Mouse (Mus musculus) MEL (cell line): ENCODE measurements around the gene Spop. TPM values are rescaled to one million over a fixed set of nuclear protein-coding genes. Genes with fewer than 3 reads are reported as not detected.

Experiments used
- DNase-seq: peaks from one replicate; pipeline ENCODE4 v3.0.0; 2011; ENCODE audit warnings: low read depth, low spot score
- H3K27ac ChIP-seq: 2 replicates; pipeline ENCODE4 v1.5.1; 2012; ENCODE audit warnings: low read depth, mild to moderate bottlenecking, control low read depth, low read length, moderate library complexity; ENCODE audit not compliant: control insufficient read depth
- H3K27me3 ChIP-seq, 2 experiments: fragments of 150-350 bp in 1 of 2; sonication (generic) in 1 of 2; 2 replicates each; pipeline ENCODE4 v1.6.1; 2012; ENCODE audit warnings: low read length in 2 of 2, mild to moderate bottlenecking in 2 of 2, improper control_type of control experiment in 1 of 2, moderate library complexity in 1 of 2; ENCODE audit not compliant: insufficient read depth in 2 of 2, control insufficient read depth in 1 of 2
- H3K36me3 ChIP-seq, 2 experiments: 2 replicates each; pipeline ENCODE4 v1.6.1; 2012 to 2014; ENCODE audit warnings: low read length in 2 of 2, improper control_type of control experiment in 1 of 2, inconsistent platforms in 1 of 2, mild to moderate bottlenecking in 1 of 2; ENCODE audit not compliant: insufficient read depth in 2 of 2, control insufficient read depth in 1 of 2
- H3K4me1 ChIP-seq, 2 experiments: fragments of 150-350 bp in 1 of 2; sonication (generic) in 1 of 2; 2 replicates each; pipeline ENCODE4 v1.6.1; 2012; ENCODE audit warnings: low read length in 2 of 2, improper control_type of control experiment in 1 of 2, mild to moderate bottlenecking in 1 of 2; ENCODE audit not compliant: insufficient read depth in 2 of 2, control insufficient read depth in 1 of 2
- H3K4me3 ChIP-seq, 2 experiments: fragments of 150-350 bp in 1 of 2; sonication (generic) in 1 of 2; 2 replicates each; pipeline ENCODE4 v1.5.1; 2012; ENCODE audit warnings: low read depth in 2 of 2, low read length in 2 of 2, mild to moderate bottlenecking in 2 of 2, moderate library complexity in 2 of 2, control low read depth in 1 of 2, improper control_type of control experiment in 1 of 2; ENCODE audit not compliant: control insufficient read depth in 1 of 2, insufficient read depth in 1 of 2
- H3K79me2 ChIP-seq: 2 replicates; pipeline ENCODE4 v1.6.1; 2012; ENCODE audit warnings: mild to moderate bottlenecking, low read length, moderate library complexity; ENCODE audit not compliant: control insufficient read depth, poor library complexity, insufficient read depth
- H3K9ac ChIP-seq: 2 replicates; pipeline ENCODE4 v1.6.1; 2012; ENCODE audit warnings: low read depth, mild to moderate bottlenecking, control low read depth, low read length, moderate library complexity; ENCODE audit not compliant: control insufficient read depth, poor library complexity, severe bottlenecking
- H3K9me3 ChIP-seq: fragments of 150-350 bp; sonication (generic); replicated peaks from 2 replicates; pipeline ENCODE4 v1.6.1; 2012; ENCODE audit warnings: mild to moderate bottlenecking, low read length, improper control_type of control experiment, moderate library complexity; ENCODE audit not compliant: insufficient read depth
- CHD2 ChIP-seq: IDR thresholded peaks from 2 replicates; pipeline ENCODE4 v1.6.1; 2011; ENCODE audit warnings: low read length, improper control_type of control experiment
- CTCF ChIP-seq, 3 experiments: IDR thresholded peaks in 2 of 3; conservative IDR thresholded peaks in 1 of 3; 2 replicates each; pipeline ENCODE4 v1.5.1; 2011 to 2012; ENCODE audit warnings: low read length in 3 of 3, low read depth in 2 of 3, mild to moderate bottlenecking in 2 of 3, improper control_type of control experiment in 1 of 3, inconsistent platforms in 1 of 3, mixed read lengths in 1 of 3, moderate library complexity in 1 of 3; ENCODE audit not compliant: control insufficient read depth in 1 of 3, insufficient read depth in 1 of 3, poor library complexity in 1 of 3, severe bottlenecking in 1 of 3
- E2F4 ChIP-seq: IDR thresholded peaks from 2 replicates; pipeline ENCODE4 v1.6.1; 2011; ENCODE audit warnings: low read depth, low read length, improper control_type of control experiment, borderline replicate concordance
- GATA1 ChIP-seq: IDR thresholded peaks from 2 replicates; pipeline ENCODE4 v1.6.1; 2011; ENCODE audit warnings: low read depth, low read length, improper control_type of control experiment
- HCFC1 ChIP-seq: IDR thresholded peaks from 2 replicates; pipeline ENCODE4 v1.6.1; 2012; ENCODE audit warnings: low read depth, mild to moderate bottlenecking, inconsistent platforms, low read length, improper control_type of control experiment, moderate library complexity
- KAT2A ChIP-seq: conservative IDR thresholded peaks from 2 replicates; pipeline ENCODE4 v1.6.1; 2012; ENCODE audit warnings: low read depth, low read length, improper control_type of control experiment, inconsistent platforms
- MAX ChIP-seq: IDR thresholded peaks from 2 replicates; pipeline ENCODE4 v1.6.1; 2011; ENCODE audit warnings: low read length, improper control_type of control experiment
- MAZ ChIP-seq: IDR thresholded peaks from 2 replicates; pipeline ENCODE4 v1.6.1; 2012; ENCODE audit warnings: low read depth, mild to moderate bottlenecking, inconsistent platforms, low read length, improper control_type of control experiment
- MXI1 ChIP-seq: IDR thresholded peaks from 2 replicates; pipeline ENCODE4 v1.6.1; 2011; ENCODE audit warnings: mild to moderate bottlenecking, low read depth, low read length, improper control_type of control experiment
- MYB ChIP-seq: IDR thresholded peaks from 2 replicates; pipeline ENCODE4 v1.6.1; 2011; ENCODE audit warnings: mild to moderate bottlenecking, low read depth, low read length, improper control_type of control experiment
- MYC ChIP-seq: IDR thresholded peaks from 2 replicates; pipeline ENCODE4 v1.6.1; 2011; ENCODE audit warnings: low read depth, mild to moderate bottlenecking, low read length, improper control_type of control experiment, moderate library complexity
- NELFE ChIP-seq: IDR thresholded peaks from 2 replicates; pipeline ENCODE4 v1.6.1; 2011; ENCODE audit warnings: low read depth, low read length, improper control_type of control experiment
- POLR2A ChIP-seq, 2 experiments: IDR thresholded peaks; 2 replicates each; pipeline ENCODE4 v1.6.1; 2011 to 2012; ENCODE audit warnings: low read length in 2 of 2, mild to moderate bottlenecking in 2 of 2, control low read depth in 1 of 2, improper control_type of control experiment in 1 of 2, low read depth in 1 of 2, moderate library complexity in 1 of 2; ENCODE audit not compliant: control insufficient read depth in 1 of 2, insufficient read depth in 1 of 2, poor library complexity in 1 of 2
- POLR2AphosphoS5 ChIP-seq: IDR thresholded peaks from 2 replicates; pipeline ENCODE4 v1.6.1; 2012; ENCODE audit warnings: low read depth, borderline replicate concordance, mild to moderate bottlenecking, inconsistent platforms, low read length, moderate library complexity, mixed read lengths
- RAD21 ChIP-seq: IDR thresholded peaks from 2 replicates; pipeline ENCODE4 v1.6.1; 2011; ENCODE audit warnings: mild to moderate bottlenecking, low read depth, low read length, improper control_type of control experiment
- RCOR1 ChIP-seq: IDR thresholded peaks from 2 replicates; pipeline ENCODE4 v1.6.1; 2012; ENCODE audit warnings: low read depth, mild to moderate bottlenecking, inconsistent platforms, low read length, improper control_type of control experiment
- SIN3A ChIP-seq: IDR thresholded peaks from 2 replicates; pipeline ENCODE4 v1.6.1; 2012; ENCODE audit warnings: low read length, improper control_type of control experiment, inconsistent platforms
- SMC3 ChIP-seq: IDR thresholded peaks from 2 replicates; pipeline ENCODE4 v1.6.1; 2011; ENCODE audit warnings: low read depth, low read length, improper control_type of control experiment
- TAL1 ChIP-seq: IDR thresholded peaks from 2 replicates; pipeline ENCODE4 v1.6.1; 2012; ENCODE audit warnings: mild to moderate bottlenecking, inconsistent platforms, low read length, moderate library complexity, mixed read lengths
- TBP ChIP-seq: IDR thresholded peaks from 2 replicates; pipeline ENCODE4 v1.8.0; 2011; ENCODE audit warnings: low read depth, low read length, improper control_type of control experiment
- TCF12 ChIP-seq: IDR thresholded peaks from 2 replicates; pipeline ENCODE4 v1.6.1; 2014; ENCODE audit warnings: low read depth, mild to moderate bottlenecking, inconsistent platforms, low read length, improper control_type of control experiment, moderate library complexity
- UBTF ChIP-seq: IDR thresholded peaks from 2 replicates; pipeline ENCODE4 v1.6.1; 2012; ENCODE audit warnings: low read depth, mild to moderate bottlenecking, inconsistent platforms, low read length, improper control_type of control experiment, moderate library complexity, borderline replicate concordance; ENCODE audit not compliant: insufficient read depth
- USF1 ChIP-seq: IDR thresholded peaks from 2 replicates; pipeline ENCODE4 v1.6.1; 2014; ENCODE audit warnings: low read depth, mild to moderate bottlenecking, inconsistent platforms, low read length, improper control_type of control experiment, moderate library complexity
- ZKSCAN1 ChIP-seq: IDR thresholded peaks from 2 replicates; pipeline ENCODE4 v1.6.1; 2012; ENCODE audit warnings: low read depth, mild to moderate bottlenecking, inconsistent platforms, low read length, improper control_type of control experiment, moderate library complexity
- ZMIZ1 ChIP-seq: IDR thresholded peaks from 2 replicates; pipeline ENCODE4 v1.6.1; 2012; ENCODE audit warnings: low read depth, mild to moderate bottlenecking, inconsistent platforms, low read length, improper control_type of control experiment, moderate library complexity
- ZNF384 ChIP-seq: IDR thresholded peaks from 2 replicates; pipeline ENCODE4 v1.6.1; 2012; ENCODE audit warnings: low read depth, mild to moderate bottlenecking, inconsistent platforms, low read length, improper control_type of control experiment
- polyA plus RNA-seq, 2 experiments: library from polyadenylated mRNA; stranded (reverse) in 1 of 2; unstranded in 1 of 2; fragments of >175 nt in 1 of 2; fragments of >200 nt in 1 of 2; gene quantifications; 2 replicates each; pipeline versions ENCODE4 v1.2.1 to v1.2.4; 2012; ENCODE audit warnings: low replicate concordance in 2 of 2, low read depth in 1 of 2; ENCODE audit not compliant: insufficient read length in 2 of 2, insufficient read depth in 1 of 2, missing spikeins in 1 of 2
- total RNA-seq: library from RNA; depleted of rRNA; stranded (reverse); fragments of 300-350 nt; gene quantifications from 2 replicates; pipeline ENCODE4 v1.2.3, GENCODE M21; 2012

Spop gene
- total and polyA plus RNA-seq, 3 experiments = 41.5 to 84.0 TPM; not detected in 1

GRCm38 (mm10) chr11:95420880-95421435, 7.1 kb downstream of the Spop start:
- H3K4me1 ChIP-seq = peaks cover 6 to 10% of the 10 kb centered on the region in 2 experiments
- H3K9me3 ChIP-seq = no peaks in the 10 kb centered on the region
- H3K9ac ChIP-seq = no peak overlapping the region
- no peak overlapping the region for H3K27ac ChIP-seq
- H3K79me2 ChIP-seq = peaks cover 37% of the 10 kb centered on the region
- H3K4me3 ChIP-seq = no peak overlapping the region
- DNase-seq = no peak
- TF ChIP-seq ZNF384 (peak; percentile 81), ZKSCAN1 (no peak), TBP (no peak), HCFC1 (no peak), MAX (0 out of 2 replicates have a peak, but pooled peaks have one; percentile 18), ZMIZ1 (no peak)
- peaks cover 16 to 22% of the 10 kb centered on the region in 2 experiments for H3K36me3 ChIP-seq
- H3K27me3 ChIP-seq = no peaks in the 10 kb centered on the region

GRCm38 (mm10) chr11:95423505-95423904, 9.6 kb downstream of the Spop start:
- no peak overlapping the region for H3K9ac ChIP-seq
- H3K4me3 ChIP-seq = no peak overlapping the region
- H3K36me3 ChIP-seq = peaks cover 8 to 16% of the 10 kb centered on the region in 2 experiments
- no peaks in the 10 kb centered on the region for H3K27me3 ChIP-seq
- H3K9me3 ChIP-seq = no peaks in the 10 kb centered on the region
- no peaks in the 10 kb centered on the region; a peak in 1 of 4 replicates for H3K4me1 ChIP-seq
- peaks cover 31% of the 10 kb centered on the region for H3K79me2 ChIP-seq
- no peak overlapping the region for H3K27ac ChIP-seq
- DNase-seq = peak; percentile 57
- TF ChIP-seq USF1 (0 out of 2 replicates have a peak, but pooled peaks have one; percentile 5), MAZ (no peak), SMC3 (peak; percentile 40), TCF12 (no peak), RAD21 (peak; percentile 25), CTCF (IDR thresholded peaks at IDR 0.05 in 2 of 3, conservative IDR thresholded peaks at IDR 0.05 in 1 of 3; ENCODE audit: control insufficient read depth in 1 of 3, insufficient read depth in 1 of 3, low read depth in 2 of 3, low read length in 3 of 3, poor library complexity in 1 of 3, severe bottlenecking in 1 of 3) (peak; percentile 33 to 69 (median 60)), ZKSCAN1 (no peak)
- TF ChIP-seq, all 39 proteins: peak for 4

GRCm38 (mm10) chr11:95431344-95431743, 17.5 kb downstream of the Spop start:
- Histone ChIP-seq H3K36me3 (peaks cover 5 to 31% of the 10 kb centered on the region in 2 experiments), H3K27ac (no peak overlapping the region), H3K4me1 (peaks cover 13 to 14% of the 10 kb centered on the region in 2 experiments), H3K79me2 (peaks cover 26% of the 10 kb centered on the region), H3K9ac (no peak overlapping the region), H3K9me3 (no peaks in the 10 kb centered on the region), H3K27me3 (no peaks in the 10 kb centered on the region), H3K4me3 (no peak overlapping the region)
- DNase-seq = peak; percentile 72
- TF ChIP-seq NELFE (0 out of 2 replicates have a peak, but pooled peaks have one; percentile 6), MYC (0 out of 2 replicates have a peak, but pooled peaks have one; percentile 24), E2F4 (no peak), MYB (no peak), MXI1 (no peak; the same call in 1 of the 2 replicates), UBTF (no peak), CHD2 (no peak), RCOR1 (peak; percentile 35; the same call in 1 of the 2 replicates), TCF12 (no peak), GATA1 (peak; percentile 58; the same call in 1 of the 2 replicates), CTCF (IDR thresholded peaks at IDR 0.05 in 2 of 3, conservative IDR thresholded peaks at IDR 0.05 in 1 of 3; ENCODE audit: control insufficient read depth in 1 of 3, insufficient read depth in 1 of 3, low read depth in 2 of 3, low read length in 3 of 3, poor library complexity in 1 of 3, severe bottlenecking in 1 of 3) (no peak), POLR2AphosphoS5 (no peak), POLR2A (IDR thresholded peaks at IDR 0.05; ENCODE audit: control insufficient read depth in 1 of 2, insufficient read depth in 1 of 2, low read depth in 1 of 2, low read length in 2 of 2, poor library complexity in 1 of 2) (no peak), ZNF384 (no peak), SIN3A (peak; percentile 48), TBP (0 out of 2 replicates have a peak, but pooled peaks have one; percentile 33), TAL1 (peak; percentile 20; the same call in 1 of the 2 replicates), ZKSCAN1 (no peak), KAT2A (no peak)
